ENCODE assay signal across 21 mouse cellular contexts in the genomic region with DNA sequence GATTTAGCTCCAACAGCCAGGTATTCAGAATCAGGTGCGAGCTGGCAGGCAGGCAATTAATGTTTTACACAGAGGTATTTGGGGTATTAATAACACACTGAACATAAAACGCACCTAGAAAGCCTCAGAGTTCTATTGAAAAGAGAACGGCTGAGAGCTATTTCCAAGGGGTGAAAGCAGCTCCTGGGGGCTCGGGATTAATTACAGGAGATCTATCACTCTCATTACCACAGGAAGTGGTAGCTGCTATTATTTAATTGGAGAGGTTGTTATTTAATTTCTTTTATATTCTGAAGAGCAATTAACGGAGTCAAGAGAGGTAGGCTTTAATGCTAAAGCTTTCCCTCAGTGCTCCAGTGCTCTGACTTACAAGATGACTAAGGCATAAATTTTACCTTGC.
"Had no signal": no experiment of that assay in that cellular context is flagged by ENCODE, and none has a peak within 500 bp of the region (broad histone marks: within the 10 kb centered on the region; RNA-seq: fewer than 3 reads in every experiment).

No protein-coding gene starts in this region.

- H3K4me1 ChIP-seq: limb, embryonic 10.5 days; limb, embryonic 13.5 days; liver, embryonic 12.5 days; liver, embryonic 15.5 days; lung, embryonic 15.5 days; megakaryocyte, embryonic 14.5 days; midbrain, embryonic 10.5 days; midbrain, embryonic 13.5 days; neural tube, embryonic 13.5 days; stomach, embryonic 15.5 days had no signal

- DNase-seq: kidney, adult 11 months; kidney, adult 8-10 months; kidney, postnatal 36 days; liver; lung, adult 18-20 months; lung, postnatal 10 days; lung, postnatal 36 days; right cerebral cortex, adult 18-20 months; right cerebral cortex, postnatal 14 days; spleen, adult 18-20 months; thymus, postnatal 25 days had no signal

- H3K27ac ChIP-seq: limb, embryonic 10.5 days; limb, embryonic 13.5 days; liver, embryonic 12.5 days; liver, embryonic 15.5 days; lung, embryonic 15.5 days; midbrain, embryonic 10.5 days; midbrain, embryonic 13.5 days; neural tube, embryonic 13.5 days; stomach, embryonic 15.5 days had no signal

- H3K9ac ChIP-seq: limb, embryonic 13.5 days; liver, embryonic 12.5 days; liver, embryonic 15.5 days; lung, embryonic 15.5 days; midbrain, embryonic 13.5 days; neural tube, embryonic 13.5 days; stomach, embryonic 15.5 days had no signal

- H3K27me3 ChIP-seq: limb, embryonic 13.5 days; liver, embryonic 12.5 days; liver, embryonic 15.5 days; lung, embryonic 15.5 days; midbrain, embryonic 13.5 days; neural tube, embryonic 13.5 days; stomach, embryonic 15.5 days had no signal

- H3K36me3 ChIP-seq: limb, embryonic 10.5 days; limb, embryonic 13.5 days; liver, embryonic 12.5 days; liver, embryonic 15.5 days; lung, embryonic 15.5 days; midbrain, embryonic 10.5 days; midbrain, embryonic 13.5 days; neural tube, embryonic 13.5 days; stomach, embryonic 15.5 days had no signal

- ATAC-seq: liver, embryonic 12.5 days; midbrain, embryonic 13.5 days had no signal

- H3K9me3 ChIP-seq: limb, embryonic 10.5 days; limb, embryonic 13.5 days; liver, embryonic 12.5 days; liver, embryonic 15.5 days; lung, embryonic 15.5 days; megakaryocyte, embryonic 14.5 days; midbrain, embryonic 10.5 days; midbrain, embryonic 13.5 days; neural tube, embryonic 13.5 days; stomach, embryonic 15.5 days had no signal

- H3K4me2 ChIP-seq: limb, embryonic 13.5 days; liver, embryonic 12.5 days; liver, embryonic 15.5 days; lung, embryonic 15.5 days; midbrain, embryonic 13.5 days; neural tube, embryonic 13.5 days; stomach, embryonic 15.5 days had no signal

- H3K4me3 ChIP-seq: limb, embryonic 10.5 days; limb, embryonic 13.5 days; liver, embryonic 12.5 days; liver, embryonic 15.5 days; lung, embryonic 15.5 days; megakaryocyte, embryonic 14.5 days; midbrain, embryonic 10.5 days; midbrain, embryonic 13.5 days; neural tube, embryonic 13.5 days; stomach, embryonic 15.5 days had no signal
